Comparison of ENCODE assay signal across 8 mouse cellular contexts in genomic region chr12:12412674-12413073, GRCm38 (mm10).
DNase-seq lines count a peak whose midpoint lies in the region; ATAC-seq and TF ChIP-seq lines count a peak whose summit lies in the region.

No protein-coding gene starts in this region.

- H3K27me3 ChIP-seq in midbrain, embryonic 10.5 days (ENCODE audit: low read depth, poor library complexity, severe bottlenecking) = no peaks in the 10 kb centered on the region
- H3K27me3 ChIP-seq in midbrain, embryonic 16.5 days (ENCODE audit: control insufficient read depth, insufficient read depth, low read depth, low read length) = no peaks in the 10 kb centered on the region
- no peaks in the 10 kb centered on the region for H3K27me3 ChIP-seq in kidney, embryonic 14.5 days (ENCODE audit: control insufficient read depth, insufficient read depth, low read length)
- H3K27me3 ChIP-seq in neural tube, embryonic 11.5 days (ENCODE audit: control insufficient read depth, insufficient read depth, low read length) = no peaks in the 10 kb centered on the region
- no peaks in the 10 kb centered on the region for H3K27me3 ChIP-seq in stomach, postnatal 0 days (ENCODE audit: control insufficient read depth, insufficient read depth, low read length)

- H3K4me2 ChIP-seq in midbrain, embryonic 16.5 days (ENCODE audit: low read length) = no peak overlapping the region
- no peak overlapping the region for H3K4me2 ChIP-seq in kidney, embryonic 14.5 days (replicated peaks; ENCODE audit: low read depth, low read length)
- no peak overlapping the region for H3K4me2 ChIP-seq in neural tube, embryonic 11.5 days (ENCODE audit: low read depth)
- no peak overlapping the region for H3K4me2 ChIP-seq in stomach, postnatal 0 days (replicated peaks; ENCODE audit: low read depth)

- no peak for ATAC-seq in midbrain, embryonic 16.5 days
- peak; percentile 46; the same call in 1 of the 2 replicates for ATAC-seq in kidney, embryonic 14.5 days (ENCODE audit: low FRiP score, low TSS enrichment)
- peak; percentile 45; the same call in 1 of the 2 replicates for ATAC-seq in neural tube, embryonic 11.5 days (ENCODE audit: insufficient read depth, low FRiP score, low TSS enrichment)
- ATAC-seq in stomach, postnatal 0 days (ENCODE audit: low FRiP score, low TSS enrichment) = peak; percentile 49; the same call in 1 of the 2 replicates

- 40% methylated on average over 5 of the region's 5 CpGs for WGBS in midbrain, embryonic 10.5 days
- 46% methylated on average over 5 of the region's 5 CpGs for WGBS in midbrain, embryonic 16.5 days
- 32% methylated on average over 5 of the region's 5 CpGs for WGBS in kidney, embryonic 14.5 days
- WGBS in neural tube, embryonic 11.5 days = 37% methylated on average over 5 of the region's 5 CpGs
- WGBS in stomach, postnatal 0 days = 42% methylated on average over 5 of the region's 5 CpGs

- peak; percentile 98 for TF ChIP-seq CTCF in stomach, postnatal 0 days (IDR thresholded peaks at IDR 0.05; ENCODE audit: low read depth)

- no peak overlapping the region for H3K9ac ChIP-seq in midbrain, embryonic 16.5 days (ENCODE audit: low read depth, low read length)
- no peak overlapping the region for H3K9ac ChIP-seq in kidney, embryonic 14.5 days (ENCODE audit: low read depth, low read length)
- H3K9ac ChIP-seq in neural tube, embryonic 11.5 days (ENCODE audit: low read length) = no peak overlapping the region
- H3K9ac ChIP-seq in stomach, postnatal 0 days (ENCODE audit: low read length) = no peak overlapping the region

- peak; percentile 76 for DNase-seq in midbrain, embryonic 10.5 days (ENCODE audit: low spot score)
- peak; percentile 79 to 82 for DNase-seq in cerebellum, postnatal 36 days
- DNase-seq in gastrocnemius, postnatal 14 days = peak; percentile 71
- peak; percentile 84 for DNase-seq in liver
- peak; percentile 82 for DNase-seq in neural tube, embryonic 11.5 days (ENCODE audit: low spot score)
- DNase-seq in stomach, postnatal 0 days (ENCODE audit: low spot score) = peak; percentile 86

- no peak overlapping the region for H3K4me3 ChIP-seq in midbrain, embryonic 10.5 days
- no peak overlapping the region for H3K4me3 ChIP-seq in midbrain, embryonic 16.5 days (ENCODE audit: low read depth, low read length)
- no peak overlapping the region for H3K4me3 ChIP-seq in kidney, embryonic 14.5 days (ENCODE audit: low read length)
- no peak overlapping the region for H3K4me3 ChIP-seq in neural tube, embryonic 11.5 days (ENCODE audit: low read depth, low read length)
- no peak overlapping the region for H3K4me3 ChIP-seq in stomach, postnatal 0 days (ENCODE audit: low read depth, low read length)

- no peaks in the 10 kb centered on the region for H3K36me3 ChIP-seq in midbrain, embryonic 10.5 days
- H3K36me3 ChIP-seq in midbrain, embryonic 16.5 days (ENCODE audit: control insufficient read depth, insufficient read depth, low read length) = no peaks in the 10 kb centered on the region
- H3K36me3 ChIP-seq in kidney, embryonic 14.5 days (ENCODE audit: control insufficient read depth, insufficient read depth, low read length) = no peaks in the 10 kb centered on the region
- H3K36me3 ChIP-seq in neural tube, embryonic 11.5 days (ENCODE audit: control insufficient read depth, insufficient read depth, low read length) = no peaks in the 10 kb centered on the region
- H3K36me3 ChIP-seq in stomach, postnatal 0 days (ENCODE audit: control insufficient read depth, insufficient read depth, low read length) = no peaks in the 10 kb centered on the region

- H3K4me1 ChIP-seq in midbrain, embryonic 10.5 days = no peaks in the 10 kb centered on the region
- H3K4me1 ChIP-seq in midbrain, embryonic 16.5 days (ENCODE audit: control insufficient read depth, insufficient read depth, low read length) = no peaks in the 10 kb centered on the region
- no peaks in the 10 kb centered on the region for H3K4me1 ChIP-seq in kidney, embryonic 14.5 days (ENCODE audit: control insufficient read depth, insufficient read depth, low read length)
- H3K4me1 ChIP-seq in neural tube, embryonic 11.5 days (ENCODE audit: control insufficient read depth, insufficient read depth, low read length) = no peaks in the 10 kb centered on the region
- H3K4me1 ChIP-seq in stomach, postnatal 0 days (replicated peaks; ENCODE audit: control insufficient read depth, insufficient read depth) = no peaks in the 10 kb centered on the region

- intact Hi-C loops in gastrocnemius, postnatal 14 days (cut with DNase I; ENCODE audit: low total_unique reads) = no loop called here

- no peaks in the 10 kb centered on the region for H3K9me3 ChIP-seq in midbrain, embryonic 10.5 days (replicated peaks)
- H3K9me3 ChIP-seq in midbrain, embryonic 16.5 days (replicated peaks; ENCODE audit: control insufficient read depth, low read length, poor library complexity, severe bottlenecking) = no peaks in the 10 kb centered on the region
- H3K9me3 ChIP-seq in kidney, embryonic 14.5 days (ENCODE audit: control insufficient read depth, low read length) = no peaks in the 10 kb centered on the region
- no peaks in the 10 kb centered on the region for H3K9me3 ChIP-seq in neural tube, embryonic 11.5 days (ENCODE audit: control insufficient read depth, low read length)
- no peaks in the 10 kb centered on the region for H3K9me3 ChIP-seq in stomach, postnatal 0 days (ENCODE audit: control insufficient read depth, low read length)

- H3K27ac ChIP-seq in midbrain, embryonic 10.5 days (replicated peaks) = no peak overlapping the region
- H3K27ac ChIP-seq in midbrain, embryonic 16.5 days (ENCODE audit: low read length) = no peak overlapping the region
- no peak overlapping the region for H3K27ac ChIP-seq in kidney, embryonic 14.5 days (ENCODE audit: low read depth, low read length)
- H3K27ac ChIP-seq in neural tube, embryonic 11.5 days (ENCODE audit: low read depth, low read length) = no peak overlapping the region
- no peak overlapping the region for H3K27ac ChIP-seq in stomach, postnatal 0 days (replicated peaks)

- TF ChIP-seq EP300 in stomach, postnatal 0 days (optimal IDR thresholded peaks at IDR 0.05) = no peak
